Mouse (Mus musculus) kidney, adult 2 months (tissue): ENCODE data around the gene Ubqln1. TPM values are rescaled to one million over a fixed set of nuclear protein-coding genes. Genes with fewer than 3 reads are reported as not detected.

Experiments used
- DNase-seq: peaks from one replicate; pipeline ENCODE4 v3.0.0; 2021
- H3K27ac ChIP-seq: fragments of 200-500 bp; 2 replicates; pipeline ENCODE4 v1.5.1; 2012; ENCODE audit warnings: low read depth, low read length, control low read depth, inconsistent platforms; ENCODE audit not compliant: insufficient read depth
- H3K27me3 ChIP-seq: fragments of 200-500 bp; replicated peaks from 2 replicates; pipeline ENCODE4 v1.6.1; 2012; ENCODE audit warnings: mild to moderate bottlenecking, moderate library complexity, low read length, inconsistent platforms; ENCODE audit not compliant: control insufficient read depth, insufficient read depth
- H3K36me3 ChIP-seq: fragments of 200-500 bp; 2 replicates; pipeline ENCODE4 v1.6.1; 2012; ENCODE audit warnings: mild to moderate bottlenecking, moderate library complexity, low read length, inconsistent platforms; ENCODE audit not compliant: control insufficient read depth, insufficient read depth
- H3K4me1 ChIP-seq: fragments of 200-500 bp; 2 replicates; pipeline ENCODE4 v1.6.1; 2011; ENCODE audit warnings: low read length; ENCODE audit not compliant: control insufficient read depth, insufficient read depth
- H3K4me3 ChIP-seq: fragments of 200-500 bp; 2 replicates; pipeline ENCODE4 v1.5.1; 2011; ENCODE audit warnings: mild to moderate bottlenecking, low read depth, low read length, control low read depth; ENCODE audit not compliant: insufficient read depth
- CTCF ChIP-seq: fragments of 200-500 bp; conservative IDR thresholded peaks from 2 replicates; pipeline ENCODE4 v1.5.1; 2011; ENCODE audit warnings: low read depth, mild to moderate bottlenecking, control low read depth, low read length, moderate library complexity, mixed read lengths; ENCODE audit not compliant: insufficient read depth, insufficient read length
- POLR2A ChIP-seq: fragments of 200-500 bp; IDR thresholded peaks from one replicate; pipeline ENCODE4 v1.6.1; 2011; ENCODE audit warnings: low read depth, low read length, control low read depth
- WGBS: fragments of 180-500 bp; shearing (Covaris S2); methylation state at CpG from one replicate; pipeline ENCODE4 v1.1.7; 2018; 5-methylcytosine and 5-hydroxymethylcytosine counted together
- polyA plus RNA-seq: library from polyadenylated mRNA; depleted of rRNA; stranded (reverse); fragments of >200 nt; gene quantifications from 2 replicates; pipeline ENCODE4 v1.2.3, GENCODE M21; 2012

The Ubqln1 gene
- polyA plus RNA-seq, 1 experiment: 111 TPM

DNA sequence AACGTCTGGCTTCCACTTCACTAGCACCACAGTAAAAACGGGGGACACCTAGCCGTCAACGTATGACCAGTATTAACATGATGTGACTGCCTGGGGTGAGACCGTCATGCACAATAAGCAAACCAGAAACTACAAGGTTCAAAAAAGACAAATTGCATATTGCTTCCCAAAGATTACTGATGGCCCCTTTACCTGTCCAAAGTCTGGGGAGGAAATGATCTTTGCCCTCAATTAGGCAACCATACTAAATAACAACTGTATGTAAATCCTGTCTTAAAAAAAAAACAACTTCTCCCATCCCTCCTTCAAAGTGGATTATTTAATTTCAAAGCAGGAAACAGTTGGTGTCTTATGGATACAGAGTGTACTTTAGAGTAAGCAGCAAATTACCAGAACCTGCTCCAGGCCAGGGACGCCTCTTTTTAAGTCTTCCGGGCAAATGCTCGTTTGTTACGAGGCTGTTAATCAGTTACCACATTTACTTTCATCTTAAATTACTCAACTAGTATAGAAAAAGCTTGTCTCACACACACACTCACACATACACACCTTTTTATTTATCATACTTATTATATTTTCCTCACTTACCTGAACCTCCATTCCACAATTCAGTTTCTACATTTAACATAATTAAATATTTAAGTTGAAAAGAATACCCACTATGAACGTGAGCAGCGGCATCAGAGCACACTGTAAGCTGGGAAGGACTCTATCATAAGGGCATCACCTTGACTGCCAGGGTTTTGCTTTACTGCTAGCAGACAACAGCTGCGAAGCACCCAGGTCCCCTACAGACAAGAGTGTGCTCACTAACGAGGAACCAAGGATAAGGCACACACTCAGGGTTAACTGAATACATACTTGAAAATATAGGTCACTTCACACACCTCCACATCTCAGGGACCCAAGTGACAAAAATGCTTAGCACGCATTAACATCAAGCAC lies 33.6 kb downstream of the Ubqln1 start:
- Histone ChIP-seq H3K4me3 (no peak overlapping the region), H3K27ac (0 out of 2 replicates have a peak overlapping the region, but pooled peaks have one; percentile 35), H3K4me1 (peaks cover 11% of the 10 kb centered on the region), H3K36me3 (peaks cover 3% of the 10 kb centered on the region), H3K27me3 (no peaks in the 10 kb centered on the region)
- TF ChIP-seq CTCF (no peak), POLR2A (no peak)
- WGBS: 45% methylated on average over 14 of the region's 14 CpGs
- peak; percentile 29 for DNase-seq

GRCm38 (mm10) chr13:58177511-58178208 lies 37.8 kb downstream of the Ubqln1 start:
- DNase-seq: peak; percentile 100
- H3K36me3 ChIP-seq: peaks cover 3% of the 10 kb centered on the region
- no peaks in the 10 kb centered on the region for H3K27me3 ChIP-seq
- H3K4me1 ChIP-seq: peaks cover 10% of the 10 kb centered on the region
- H3K27ac ChIP-seq: no peak overlapping the region
- TF ChIP-seq POLR2A: no peak
- TF ChIP-seq CTCF: no peak
- WGBS: 62% methylated on average over 9 of the region's 9 CpGs
- no peak overlapping the region for H3K4me3 ChIP-seq

DNA sequence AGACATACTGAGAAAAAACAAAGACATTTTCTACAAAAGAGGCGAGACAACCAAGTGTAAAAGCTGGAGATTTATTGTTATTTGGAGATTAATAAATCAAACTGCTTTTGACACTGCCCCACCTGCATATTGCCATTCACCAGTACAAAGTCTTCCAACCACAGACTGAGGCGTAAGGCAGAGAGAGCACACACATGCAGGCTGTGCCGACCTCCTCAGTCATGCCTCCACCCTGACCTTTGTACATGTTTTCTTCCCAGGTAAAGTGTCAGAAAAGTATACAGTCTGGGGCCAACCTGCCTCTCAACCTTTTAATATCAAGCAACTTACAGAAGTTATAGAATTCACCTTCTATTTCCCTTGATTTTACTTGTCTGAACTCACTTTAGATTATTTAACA lies 39.3 kb downstream of the Ubqln1 start:
- Histone ChIP-seq H3K36me3 (peaks cover 3% of the 10 kb centered on the region), H3K27me3 (no peaks in the 10 kb centered on the region), H3K4me1 (no peaks in the 10 kb centered on the region; the same call in 1 of the 2 replicates), H3K27ac (no peak overlapping the region), H3K4me3 (no peak overlapping the region)
- peak; percentile 44 for DNase-seq
- TF ChIP-seq POLR2A (no peak), CTCF (no peak)
- WGBS: 65% methylated on average over 3 of the region's 3 CpGs

GRCm38 (mm10) chr13:58168119-58168518 lies 47.3 kb downstream of the Ubqln1 start:
- TF ChIP-seq POLR2A: no peak
- TF ChIP-seq CTCF: no peak
- no peaks in the 10 kb centered on the region for H3K27me3 ChIP-seq
- H3K4me1 ChIP-seq: no peaks in the 10 kb centered on the region
- no peak overlapping the region for H3K4me3 ChIP-seq
- H3K36me3 ChIP-seq: no peaks in the 10 kb centered on the region
- no peak overlapping the region for H3K27ac ChIP-seq
- DNase-seq: no peak

DNA sequence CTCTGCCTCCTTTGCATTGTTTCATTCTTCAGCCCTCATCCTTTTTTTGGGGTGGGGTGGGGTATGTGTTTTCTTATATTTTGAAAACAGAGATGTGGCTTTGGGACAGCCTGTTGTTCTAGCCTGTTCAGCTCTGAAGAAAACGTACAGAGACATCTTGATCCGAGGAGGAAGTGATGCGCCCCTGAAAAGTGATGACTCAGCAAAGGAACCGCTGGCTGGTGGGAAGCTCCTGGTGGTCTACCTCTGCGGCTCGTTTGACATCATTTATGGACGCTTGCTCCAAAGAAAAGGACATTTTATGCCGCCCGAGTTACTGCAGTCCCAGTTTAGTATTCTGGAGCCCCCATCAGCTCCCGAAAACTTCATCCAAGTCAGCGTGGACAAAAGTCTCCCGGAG lies 52.1 kb downstream of the Ubqln1 start:
- no peaks in the 10 kb centered on the region; the same call in 1 of the 2 replicates for H3K36me3 ChIP-seq
- H3K4me3 ChIP-seq: no peak overlapping the region
- DNase-seq: no peak
- WGBS: 96% methylated on average over 12 of the region's 12 CpGs
- H3K27ac ChIP-seq: no peak overlapping the region
- no peaks in the 10 kb centered on the region; the same call in 1 of the 2 replicates for H3K4me1 ChIP-seq
- TF ChIP-seq POLR2A (no peak), CTCF (no peak)
- no peaks in the 10 kb centered on the region for H3K27me3 ChIP-seq

- Histone ChIP-seq H3K4me1 (no peaks in the 10 kb centered on the region; the same call in 1 of the 2 replicates), H3K27me3 (no peaks in the 10 kb centered on the region), H3K4me3 (no peak overlapping the region), H3K27ac (no peak overlapping the region), H3K36me3 (no peaks in the 10 kb centered on the region; the same call in 1 of the 2 replicates)
- WGBS: 98% methylated on average over 15 of the region's 15 CpGs
- no peak for DNase-seq
- TF ChIP-seq CTCF (no peak), POLR2A (no peak)
Observed at GRCm38 (mm10) chr13:58160761-58161160, 54.7 kb downstream of the Ubqln1 start.

- Histone ChIP-seq H3K4me1 (no peaks in the 10 kb centered on the region; the same call in 1 of the 2 replicates), H3K36me3 (no peaks in the 10 kb centered on the region; the same call in 1 of the 2 replicates), H3K4me3 (peak overlapping the region; percentile 73), H3K27ac (peak overlapping the region; percentile 19), H3K27me3 (no peaks in the 10 kb centered on the region)
- peak; percentile 92 for DNase-seq
- 3% methylated on average over 16 of the region's 16 CpGs for WGBS
- TF ChIP-seq POLR2A: no peak
- peak; percentile 98 for TF ChIP-seq CTCF
Observed at GRCm38 (mm10) chr13:58158099-58158912, 57.1 kb downstream of the Ubqln1 start.
